Mouse (Mus musculus) fibroblast of lung, adult 2 months (primary cell): ENCODE measurements at regions not wholly inside any gene's neighbourhood (a gene's known extent, or its start where the extent isn't known, plus 50 kb on each side); places are given as distances from the start of the nearest gene placed in this dataset.

ENCODE experiments used
- DNase-seq: peaks from one replicate; pipeline ENCODE4 v3.0.0-alpha.2; 2011; ENCODE audit warnings: low read depth

GRCm38 (mm10) chrX:167091841-167092240 lies 117.3 kb downstream of the Tmsb4x start:
- peak; percentile 67 for DNase-seq

- DNase-seq, result no peak
These were observed 120.2 kb downstream of the Tmsb4x start for GRCm38 (mm10) chrX:167088930-167089329.

DNA sequence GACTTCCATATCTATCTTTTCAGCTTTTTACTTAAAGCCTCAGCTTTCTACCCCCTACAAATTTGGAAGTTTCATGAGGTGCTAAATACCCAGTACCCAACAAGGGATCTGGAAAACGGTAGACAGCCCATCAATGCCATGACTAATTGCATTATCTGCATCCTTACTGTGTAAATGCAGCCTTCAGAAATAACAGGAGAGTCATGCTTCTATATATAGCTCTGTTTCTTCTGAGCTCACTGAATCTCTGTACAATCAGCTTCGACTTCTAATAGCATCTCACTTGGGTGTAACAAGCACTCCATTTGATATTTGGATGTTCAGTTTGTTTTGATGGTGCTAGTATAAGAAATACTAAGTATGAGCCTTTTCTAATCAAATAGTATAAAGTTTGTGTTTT lies 120.7 kb downstream of the Tmsb4x start:
- DNase-seq, result no peak

- no peak for DNase-seq
These were observed 128.3 kb downstream of the Tmsb4x start for GRCm38 (mm10) chrX:167080821-167081220.

DNA sequence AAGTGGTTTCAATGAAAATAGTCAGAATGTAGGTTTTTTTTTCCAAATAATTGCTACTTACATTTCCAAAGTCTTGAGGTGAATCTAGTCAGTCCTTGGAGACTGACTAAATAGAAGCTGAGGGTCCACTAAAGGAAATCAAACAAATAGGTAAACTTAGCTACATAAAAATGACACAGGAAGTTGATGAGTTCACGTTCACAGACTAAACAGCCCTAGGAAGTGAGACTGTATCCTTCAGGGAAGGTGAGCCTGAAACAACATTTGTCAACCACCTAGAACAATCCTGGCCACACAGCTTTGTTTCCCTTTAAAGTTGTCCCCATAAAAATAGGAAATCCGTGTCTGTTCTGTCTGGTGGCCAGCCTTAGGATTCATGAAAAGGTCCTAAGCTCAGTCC lies 140.0 kb downstream of the Tmsb4x start:
- DNase-seq, result no peak

DNA sequence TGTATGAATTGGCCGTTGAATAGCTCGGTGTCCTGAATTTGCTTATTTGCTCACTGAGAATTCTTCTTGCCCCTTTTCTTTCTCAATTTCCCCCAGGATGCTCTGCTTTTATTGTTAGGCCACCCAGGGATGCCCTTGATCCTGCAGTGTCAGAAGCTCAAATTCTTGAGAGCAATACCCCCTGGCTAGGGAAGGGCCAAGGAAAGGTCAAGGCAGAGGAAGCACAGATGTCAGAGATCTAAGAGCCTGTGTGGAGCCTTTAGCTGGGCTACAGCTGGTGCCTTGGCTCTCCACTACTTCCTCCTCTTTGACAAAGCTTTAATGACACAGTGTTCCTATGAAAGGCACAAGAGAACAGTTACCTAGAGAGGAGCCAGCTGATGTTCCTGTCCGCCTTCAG lies 141.2 kb downstream of the Tmsb4x start:
- DNase-seq, result no peak

- no peak for DNase-seq
These were observed 145.2 kb downstream of the Tmsb4x start for GRCm38 (mm10) chrX:167063881-167064280.

DNA sequence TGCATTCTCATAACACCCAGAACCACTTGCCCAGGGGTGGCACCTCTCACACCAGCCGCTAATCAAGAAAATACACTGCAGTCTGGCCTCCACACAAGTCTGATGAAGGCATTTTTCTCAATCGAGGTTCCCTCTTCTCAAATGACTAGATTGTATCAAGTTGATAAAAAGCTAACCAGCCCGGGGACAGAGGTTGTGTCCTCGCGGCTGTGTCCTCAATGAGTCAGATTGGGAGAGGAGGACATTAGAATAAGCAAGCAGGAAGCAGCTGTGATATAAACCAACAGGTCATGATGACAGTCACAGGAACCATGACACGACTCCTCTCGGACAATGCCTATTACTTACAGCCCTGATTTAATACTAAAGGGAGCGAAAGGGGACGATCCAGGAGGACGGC lies 156.7 kb downstream of the Tmsb4x start:
- DNase-seq, result no peak

DNA sequence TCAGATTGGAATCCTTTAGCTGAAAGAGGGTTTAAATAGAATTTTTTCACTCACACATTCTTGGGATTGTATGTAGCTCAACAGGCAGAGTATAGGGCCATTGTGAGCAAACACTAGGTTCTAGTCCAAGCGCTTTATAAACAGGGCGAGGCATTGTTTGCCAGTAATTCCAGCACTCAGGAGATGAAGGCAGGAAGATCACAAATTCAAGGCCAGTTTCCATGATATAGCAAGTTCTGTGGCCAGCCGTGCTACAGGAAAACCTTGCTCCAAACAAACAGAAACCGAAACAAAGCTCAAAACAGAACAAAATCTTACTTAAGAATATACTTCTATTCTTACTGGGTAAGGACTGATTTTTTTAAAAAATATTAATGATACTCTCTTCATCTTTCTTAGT lies 159.0 kb downstream of the Tmsb4x start:
- no peak for DNase-seq

DNA sequence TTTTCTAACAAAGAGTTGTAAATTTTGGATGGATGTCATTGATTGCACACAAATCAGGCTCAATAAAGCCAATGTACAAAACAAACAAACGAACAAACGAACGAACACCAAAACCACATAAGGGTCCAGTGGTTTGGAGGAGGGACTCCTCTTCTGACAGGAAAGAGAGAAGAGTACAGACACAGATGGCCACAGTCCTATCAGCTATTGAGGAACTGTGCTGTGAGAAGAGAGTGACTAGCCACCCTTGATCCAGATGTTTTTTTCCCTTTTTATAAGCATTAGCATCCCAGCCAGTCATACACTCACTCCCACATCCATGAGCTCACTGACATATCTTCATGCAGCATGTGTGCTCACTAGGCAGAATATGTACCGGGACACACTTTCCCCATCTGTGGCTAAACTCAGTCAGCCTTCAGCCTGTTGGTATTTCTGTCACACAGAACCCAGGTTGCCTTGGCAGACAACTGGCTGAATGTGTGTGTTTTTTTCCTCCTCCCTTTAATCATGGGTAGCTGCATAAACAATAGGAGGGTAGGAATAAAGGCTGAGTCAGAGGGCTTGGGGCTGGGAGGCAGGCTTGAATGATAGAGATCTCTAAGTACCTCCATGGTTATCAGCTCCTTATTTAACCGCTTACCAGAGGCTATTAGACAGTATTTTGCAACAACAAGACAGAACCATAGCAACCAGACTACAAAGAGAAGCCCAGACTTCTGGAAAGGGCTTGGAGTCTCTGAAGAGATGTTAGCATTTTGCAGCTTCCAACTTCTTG lies 159.7 kb downstream of the Tmsb4x start:
- DNase-seq, result peak; percentile 49

GRCm38 (mm10) chrX:167037971-167038370 lies 171.1 kb downstream of the Tmsb4x start:
- no peak for DNase-seq

GRCm38 (mm10) chrX:167036355-167036754 lies 172.8 kb downstream of the Tmsb4x start:
- no peak for DNase-seq

DNA sequence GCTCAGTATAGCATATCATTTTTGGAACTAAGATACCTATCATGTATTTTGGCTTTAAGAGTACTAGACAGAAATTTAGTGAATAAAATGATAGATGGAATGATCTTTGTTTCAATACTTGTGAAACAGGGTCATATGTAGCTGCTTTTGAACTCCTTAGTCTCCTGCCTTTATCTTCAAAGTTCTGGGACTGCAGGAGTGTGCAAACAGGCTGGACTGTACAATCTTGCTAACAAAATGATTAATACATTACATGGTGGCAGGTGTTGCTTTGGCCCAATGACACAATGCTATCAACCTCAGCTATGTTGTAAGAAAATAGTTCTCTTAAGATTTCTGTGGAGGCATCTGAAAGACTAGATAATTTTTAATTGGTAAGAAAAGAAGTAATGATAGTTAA lies 173.5 kb downstream of the Tmsb4x start:
- DNase-seq, result no peak

- DNase-seq, result no peak
These were observed 176.0 kb downstream of the Tmsb4x start for GRCm38 (mm10) chrX:167033091-167033490.

DNA sequence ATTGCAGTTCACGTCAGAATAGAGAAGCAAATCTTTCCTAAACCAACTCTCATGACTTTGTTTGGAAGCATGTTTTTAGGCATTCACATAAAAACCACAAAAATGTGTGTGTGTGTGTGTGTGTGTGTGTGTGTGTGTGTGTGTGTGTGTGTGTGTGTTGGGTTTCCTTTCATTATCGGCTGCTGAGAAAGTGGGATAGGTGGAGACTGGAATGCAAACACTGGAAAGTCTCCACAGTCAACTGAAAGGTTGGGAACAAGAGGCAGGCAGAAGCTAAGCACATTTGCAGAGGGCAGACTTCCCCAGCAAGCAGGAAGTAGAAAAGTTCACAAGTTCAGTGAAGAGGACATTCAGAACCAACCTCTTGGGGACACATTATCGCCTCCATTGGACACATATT lies 176.5 kb downstream of the Tmsb4x start:
- DNase-seq, result peak; percentile 23

DNA sequence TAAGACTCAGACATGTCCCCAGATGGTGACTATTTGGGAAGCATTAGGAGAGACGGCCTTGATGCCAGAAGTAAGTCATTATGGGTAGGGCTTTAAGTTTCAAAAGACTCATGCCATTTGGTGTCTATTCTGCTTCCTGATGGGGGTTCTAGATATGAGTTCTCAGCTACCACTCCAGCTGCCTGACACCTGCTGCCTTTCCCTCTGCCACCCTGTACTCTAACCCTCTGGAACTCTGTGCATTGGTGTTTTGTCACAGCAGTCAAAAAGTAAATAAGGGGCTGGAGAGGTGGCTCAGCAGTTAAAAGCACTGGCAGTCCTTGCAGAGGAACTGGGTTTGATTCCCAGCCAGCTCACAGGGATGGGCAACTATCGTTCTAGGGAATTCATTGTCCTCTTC lies 177.6 kb downstream of the Tmsb4x start:
- no peak for DNase-seq

- DNase-seq, result no peak
These were observed 193.5 kb downstream of the Tmsb4x start for GRCm38 (mm10) chrX:167015602-167016001.

GRCm38 (mm10) chrX:167014322-167014721 lies 194.8 kb downstream of the Tmsb4x start:
- DNase-seq, result no peak

DNA sequence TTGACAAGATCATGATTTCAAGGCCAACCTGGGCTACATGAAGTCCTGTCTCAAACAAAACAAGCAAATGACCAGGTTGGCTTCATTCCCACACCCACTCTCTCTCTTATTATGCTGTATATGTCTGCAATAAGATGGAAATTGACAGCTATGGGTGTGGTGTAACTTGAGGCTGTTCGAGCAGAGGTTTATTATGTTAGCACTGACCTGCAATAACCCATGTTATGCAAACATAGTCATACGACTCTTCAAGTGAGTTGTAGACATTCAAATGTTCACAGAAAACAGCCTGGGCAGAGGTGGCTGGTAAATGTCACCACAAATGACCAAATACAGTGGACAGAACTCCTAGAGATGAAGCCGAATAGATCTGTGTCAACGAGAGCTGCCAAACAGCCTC lies 196.2 kb downstream of the Tmsb4x start:
- DNase-seq, result no peak

- no peak for DNase-seq
These were observed 197.1 kb downstream of the Tmsb4x start for GRCm38 (mm10) chrX:167011977-167012542.

GRCm38 (mm10) chrX:166995855-166996254 lies 213.3 kb downstream of the Tmsb4x start:
- no peak for DNase-seq

- no peak for DNase-seq
These were observed 228.1 kb downstream of the Tmsb4x start for GRCm38 (mm10) chrX:166981003-166981402.

DNA sequence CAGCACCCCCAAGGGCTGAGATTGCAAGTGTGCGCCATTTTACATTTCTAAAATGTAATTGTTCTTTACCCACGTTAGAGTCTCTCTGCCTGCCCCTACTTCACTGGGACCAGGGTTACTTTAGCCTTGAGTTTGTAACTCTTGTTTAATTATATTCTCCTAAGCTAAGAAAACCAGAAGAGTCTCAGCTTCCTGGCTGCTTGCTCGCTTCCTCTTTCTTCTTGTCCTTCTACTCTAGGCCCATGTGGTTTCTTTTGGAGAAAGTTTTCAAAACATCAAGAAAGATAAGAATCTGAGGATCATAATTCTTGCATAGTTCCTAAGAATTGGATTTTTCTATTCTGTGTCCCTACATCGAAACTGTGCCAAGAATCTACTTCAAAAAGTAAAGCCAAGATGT lies 228.6 kb downstream of the Tmsb4x start:
- no peak for DNase-seq

GRCm38 (mm10) chrX:166977029-166977428 lies 232.1 kb downstream of the Tmsb4x start:
- peak; percentile 21 for DNase-seq
